7 mouse cellular contexts compared by ENCODE assay signal in genomic region chr2:74128782-74129538, GRCm38 (mm10).
DNase-seq lines count a peak whose midpoint lies in the region; ATAC-seq and TF ChIP-seq lines count a peak whose summit lies in the region.

No protein-coding gene starts in this region.

- TF ChIP-seq CTCF in left cerebral cortex, adult 2 months (IDR thresholded peaks at IDR 0.05): no peak

- H3K27ac ChIP-seq in left cerebral cortex, adult 2 months: peak overlapping the region; percentile 61
- no peak overlapping the region for H3K27ac ChIP-seq in embryonic facial prominence, embryonic 14.5 days (replicated peaks; ENCODE audit: low read depth, low read length)
- H3K27ac ChIP-seq in hindbrain, embryonic 16.5 days (ENCODE audit: low read depth, low read length): peak overlapping the region; percentile 61
- peak overlapping the region; percentile 89 for H3K27ac ChIP-seq in neural tube, embryonic 13.5 days (replicated peaks)

- ATAC-seq in embryonic facial prominence, embryonic 14.5 days (ENCODE audit: low read depth): no peak
- ATAC-seq in hindbrain, embryonic 16.5 days: peak; percentile 86
- ATAC-seq in neural tube, embryonic 13.5 days (ENCODE audit: low read depth): peak; percentile 67

- DNase-seq in left cerebral cortex, adult 2 months (ENCODE audit: extremely low spot score in 1 of 2, low spot score in 2 of 2): peak in 1 of 2 experiments; percentile 28
- DNase-seq in left cerebral cortex, adult 18-20 months (ENCODE audit: low spot score in 2 of 2): no peak
- DNase-seq in embryonic facial prominence, embryonic 14.5 days (ENCODE audit: low spot score): peak; percentile 27
- no peak for DNase-seq in spleen, postnatal 14 days (ENCODE audit: low spot score in 2 of 2)
- DNase-seq in ovary, postnatal 36 days (ENCODE audit: low spot score): no peak

- peak overlapping the region; percentile 37 for H3K4me3 ChIP-seq in left cerebral cortex, adult 2 months
- H3K4me3 ChIP-seq in embryonic facial prominence, embryonic 14.5 days (ENCODE audit: low read depth, low read length): peak overlapping the region; percentile 35
- peak overlapping the region; percentile 35 for H3K4me3 ChIP-seq in hindbrain, embryonic 16.5 days (ENCODE audit: low read length)
- H3K4me3 ChIP-seq in neural tube, embryonic 13.5 days: peak overlapping the region; percentile 33

- intact Hi-C loops in left cerebral cortex, adult 2 months (cut with DNase I): no loop called here

- H3K9ac ChIP-seq in embryonic facial prominence, embryonic 14.5 days (ENCODE audit: low read depth, low read length): peak overlapping the region; percentile 30; the same call in 1 of the 2 replicates
- H3K9ac ChIP-seq in hindbrain, embryonic 16.5 days (ENCODE audit: low read depth, low read length): peak overlapping the region; percentile 52
- H3K9ac ChIP-seq in neural tube, embryonic 13.5 days: peak overlapping the region; percentile 63

- H3K4me2 ChIP-seq in embryonic facial prominence, embryonic 14.5 days (ENCODE audit: low read depth, low read length): peak overlapping the region; percentile 63
- peak overlapping the region; percentile 61 for H3K4me2 ChIP-seq in hindbrain, embryonic 16.5 days (ENCODE audit: low read length)
- peak overlapping the region; percentile 64 for H3K4me2 ChIP-seq in neural tube, embryonic 13.5 days

- H3K36me3 ChIP-seq in embryonic facial prominence, embryonic 14.5 days (ENCODE audit: control insufficient read depth, insufficient read depth, low read length): no peaks in the 10 kb centered on the region
- H3K36me3 ChIP-seq in hindbrain, embryonic 16.5 days (ENCODE audit: control insufficient read depth, insufficient read depth, low read length): no peaks in the 10 kb centered on the region
- no peaks in the 10 kb centered on the region for H3K36me3 ChIP-seq in neural tube, embryonic 13.5 days

- no peaks in the 10 kb centered on the region for H3K9me3 ChIP-seq in embryonic facial prominence, embryonic 14.5 days (ENCODE audit: control insufficient read depth, low read length)
- H3K9me3 ChIP-seq in hindbrain, embryonic 16.5 days (ENCODE audit: control insufficient read depth, low read length): no peaks in the 10 kb centered on the region
- no peaks in the 10 kb centered on the region for H3K9me3 ChIP-seq in neural tube, embryonic 13.5 days

- H3K27me3 ChIP-seq in embryonic facial prominence, embryonic 14.5 days (replicated peaks; ENCODE audit: control insufficient read depth, insufficient read depth, low read length): peaks cover 21% of the 10 kb centered on the region
- no peaks in the 10 kb centered on the region for H3K27me3 ChIP-seq in hindbrain, embryonic 16.5 days (replicated peaks; ENCODE audit: control insufficient read depth, insufficient read depth, low read length)
- H3K27me3 ChIP-seq in neural tube, embryonic 13.5 days: no peaks in the 10 kb centered on the region; the same call in 1 of the 2 replicates

- WGBS in embryonic facial prominence, embryonic 14.5 days: under 1% methylated on average over 14 of the region's 14 CpGs
- 1% methylated on average over 14 of the region's 14 CpGs for WGBS in hindbrain, embryonic 16.5 days
- WGBS in neural tube, embryonic 13.5 days: under 1% methylated on average over 14 of the region's 14 CpGs

- peaks cover 11% of the 10 kb centered on the region; the same call in 1 of the 2 replicates for H3K4me1 ChIP-seq in embryonic facial prominence, embryonic 14.5 days (ENCODE audit: control insufficient read depth, insufficient read depth, low read length)
- H3K4me1 ChIP-seq in hindbrain, embryonic 16.5 days (ENCODE audit: control insufficient read depth, insufficient read depth, low read depth, low read length): peaks cover 17% of the 10 kb centered on the region
- peaks cover 46% of the 10 kb centered on the region for H3K4me1 ChIP-seq in neural tube, embryonic 13.5 days (replicated peaks)
